Mouse (Mus musculus): Measurements from ENCODE around the gene Bmpr1b. TPM values are rescaled to one million over a fixed set of nuclear protein-coding genes. Genes with fewer than 3 reads are reported as not detected.

Gene Bmpr1b
- polyA plus RNA-seq, 1 experiment from 2014 or later: 1.9 TPM

DNA sequence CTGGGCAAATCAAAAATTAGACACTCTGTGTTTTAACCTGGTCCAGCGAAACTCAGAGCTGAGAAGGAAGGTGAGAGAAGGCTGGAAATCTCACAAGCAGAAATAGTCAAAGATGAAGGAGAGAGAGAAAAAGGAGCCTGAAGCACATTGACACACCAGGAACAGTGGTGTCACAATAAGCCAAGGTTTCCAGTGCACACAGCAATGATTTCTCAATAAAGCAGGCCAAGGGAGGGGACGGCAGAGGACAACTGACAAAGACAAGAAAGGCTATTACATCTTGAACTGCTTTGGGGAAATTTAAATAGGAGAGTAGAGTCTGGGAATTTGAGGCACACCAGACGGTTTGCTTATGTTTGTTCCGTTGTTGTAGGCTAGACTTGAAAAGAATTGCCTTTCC lies 314.9 kb downstream of the Bmpr1b start:
- ATAC-seq (no peak), DNase-seq (ENCODE audit: low spot score) (no peak)
- no peak overlapping the region for H3K9ac ChIP-seq (replicated peaks; ENCODE audit: low read depth)
- H3K4me1 ChIP-seq (ENCODE audit: insufficient read depth, low read depth, low read length): no peaks in the 10 kb centered on the region
- H3K4me2 ChIP-seq (replicated peaks; ENCODE audit: low read depth, low read length): no peak overlapping the region
- WGBS: 80% methylated on average over 4 of the region's 4 CpGs
- H3K9me3 ChIP-seq (ENCODE audit: low read length): no peaks in the 10 kb centered on the region
- H3K27me3 ChIP-seq (replicated peaks; ENCODE audit: insufficient read depth, low read length): no peaks in the 10 kb centered on the region
- TF ChIP-seq CTCF (IDR thresholded peaks at IDR 0.05) (no peak), EP300 (IDR thresholded peaks at IDR 0.05) (no peak)
- no peaks in the 10 kb centered on the region for H3K36me3 ChIP-seq (ENCODE audit: insufficient read depth, low read length)
- no peak overlapping the region for H3K4me3 ChIP-seq (ENCODE audit: low read depth, low read length)
- H3K27ac ChIP-seq (ENCODE audit: low read length): no peak overlapping the region

DNA sequence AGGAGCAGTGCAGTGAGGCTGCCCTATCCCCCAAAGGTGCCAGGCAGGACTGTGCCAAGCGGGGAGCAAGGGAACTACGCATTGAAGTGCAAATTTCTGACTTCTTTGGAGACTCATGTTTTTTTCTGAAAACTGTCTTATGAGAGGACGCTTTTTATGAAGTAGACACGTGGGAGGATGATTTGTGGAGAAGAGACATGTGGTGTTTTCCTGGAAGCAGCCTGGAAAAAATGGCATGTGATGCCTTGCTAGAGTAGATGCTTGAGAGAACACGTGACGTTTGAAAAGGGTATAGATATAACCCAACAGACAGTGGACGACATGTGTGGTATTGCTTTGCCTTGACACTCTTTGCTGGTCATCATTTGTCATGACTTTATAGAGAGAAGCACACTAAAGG lies 319.1 kb downstream of the Bmpr1b start:
- no peaks in the 10 kb centered on the region for H3K9me3 ChIP-seq (ENCODE audit: low read length)
- no peaks in the 10 kb centered on the region for H3K36me3 ChIP-seq (ENCODE audit: insufficient read depth, low read length)
- H3K4me2 ChIP-seq (replicated peaks; ENCODE audit: low read depth, low read length): no peak overlapping the region
- no peak overlapping the region for H3K27ac ChIP-seq (ENCODE audit: low read length)
- no peaks in the 10 kb centered on the region for H3K27me3 ChIP-seq (replicated peaks; ENCODE audit: insufficient read depth, low read length)
- TF ChIP-seq CTCF (IDR thresholded peaks at IDR 0.05): no peak
- H3K9ac ChIP-seq (replicated peaks; ENCODE audit: low read depth): no peak overlapping the region
- H3K4me1 ChIP-seq (ENCODE audit: insufficient read depth, low read depth, low read length): no peaks in the 10 kb centered on the region
- 76% methylated on average over 7 of the region's 7 CpGs for WGBS
- ATAC-seq (no peak), DNase-seq (ENCODE audit: low spot score) (no peak)
- H3K4me3 ChIP-seq (ENCODE audit: low read depth, low read length): no peak overlapping the region

DNA sequence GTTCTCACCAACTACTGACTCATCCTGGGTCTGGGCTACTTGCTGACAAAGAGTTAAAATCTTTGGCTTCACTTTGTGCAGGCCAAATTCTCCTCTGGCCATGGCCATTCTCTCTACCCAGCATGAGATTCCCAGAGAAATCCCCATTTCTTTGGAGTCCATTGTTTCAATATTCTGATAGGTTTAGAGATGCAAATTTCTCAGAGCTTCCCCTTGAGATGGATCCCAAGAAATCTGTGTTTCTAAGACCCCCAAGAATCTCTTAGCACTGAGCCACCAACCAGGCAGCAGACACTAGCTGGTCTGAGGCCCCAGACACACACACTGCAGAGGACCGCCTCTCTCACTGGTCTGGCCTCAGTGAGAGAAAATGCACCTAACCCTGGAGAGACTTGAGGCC lies 320.0 kb downstream of the Bmpr1b start:
- Histone ChIP-seq H3K4me2 (replicated peaks; ENCODE audit: low read depth, low read length) (no peak overlapping the region), H3K27me3 (replicated peaks; ENCODE audit: insufficient read depth, low read length) (no peaks in the 10 kb centered on the region), H3K4me3 (ENCODE audit: low read depth, low read length) (no peak overlapping the region), H3K9ac (replicated peaks; ENCODE audit: low read depth) (no peak overlapping the region), H3K27ac (ENCODE audit: low read length) (no peak overlapping the region), H3K9me3 (ENCODE audit: low read length) (no peaks in the 10 kb centered on the region), H3K4me1 (ENCODE audit: insufficient read depth, low read depth, low read length) (no peaks in the 10 kb centered on the region), H3K36me3 (ENCODE audit: insufficient read depth, low read length) (no peaks in the 10 kb centered on the region)
- TF ChIP-seq CTCF (IDR thresholded peaks at IDR 0.05) (no peak), EP300 (IDR thresholded peaks at IDR 0.05) (no peak)
- DNase-seq (ENCODE audit: low spot score): no peak
- no peak for ATAC-seq
- WGBS: 69% methylated on average over 1 of the region's 1 CpGs

DNA sequence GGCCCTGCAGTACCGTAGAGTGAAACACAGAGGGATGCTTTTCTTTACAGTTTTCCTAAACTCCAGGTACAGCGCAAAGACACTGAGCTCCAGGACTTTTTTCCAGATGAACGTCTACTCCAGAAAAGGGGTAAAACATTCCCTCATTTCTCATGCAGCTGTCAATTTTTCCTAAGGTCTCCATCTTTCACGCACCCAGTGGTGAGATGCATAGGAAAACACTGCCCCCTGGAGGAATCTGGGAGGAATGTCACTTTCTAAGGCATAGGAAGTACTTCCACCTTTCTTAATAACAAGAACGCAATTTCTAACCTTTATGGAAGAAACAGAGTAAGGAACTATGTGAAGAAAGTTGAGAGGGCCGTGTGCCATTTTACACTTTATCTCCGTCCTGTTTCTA lies 330.4 kb downstream of the Bmpr1b start:
- no peaks in the 10 kb centered on the region for H3K27me3 ChIP-seq (replicated peaks; ENCODE audit: insufficient read depth, low read length)
- DNase-seq (ENCODE audit: low spot score) (peak; percentile 56), ATAC-seq (no peak)
- H3K4me3 ChIP-seq (ENCODE audit: low read depth, low read length): no peak overlapping the region
- TF ChIP-seq EP300 (IDR thresholded peaks at IDR 0.05) (no peak), CTCF (IDR thresholded peaks at IDR 0.05) (peak; percentile 81)
- H3K9ac ChIP-seq (replicated peaks; ENCODE audit: low read depth): no peak overlapping the region
- no peak overlapping the region for H3K4me2 ChIP-seq (replicated peaks; ENCODE audit: low read depth, low read length)
- H3K36me3 ChIP-seq (ENCODE audit: insufficient read depth, low read length): no peaks in the 10 kb centered on the region
- no peaks in the 10 kb centered on the region for H3K9me3 ChIP-seq (ENCODE audit: low read length)
- H3K4me1 ChIP-seq (ENCODE audit: insufficient read depth, low read depth, low read length): no peaks in the 10 kb centered on the region
- no peak overlapping the region for H3K27ac ChIP-seq (ENCODE audit: low read length)
- WGBS: 44% methylated on average over 7 of the region's 7 CpGs

DNA sequence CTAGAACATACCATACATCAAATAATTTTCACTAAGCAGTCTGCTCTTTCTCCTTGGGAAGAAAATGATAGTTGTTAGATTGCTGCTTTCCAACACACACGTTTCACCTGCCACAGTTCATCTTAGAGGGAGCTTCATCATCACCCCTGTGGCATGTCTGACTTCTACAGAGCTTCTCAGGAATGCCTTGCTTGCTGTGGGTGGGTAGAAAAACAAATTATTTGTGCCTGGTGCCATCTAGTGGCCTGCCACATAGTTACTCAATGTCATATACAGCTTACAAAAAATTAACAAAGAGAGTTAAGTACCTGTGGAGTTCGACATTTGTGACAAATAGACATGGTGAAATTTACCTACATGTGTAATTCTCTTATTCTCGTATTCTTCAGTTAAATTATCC lies 338.1 kb downstream of the Bmpr1b start:
- H3K4me3 ChIP-seq (ENCODE audit: low read depth, low read length): no peak overlapping the region
- no peak for TF ChIP-seq EP300 (IDR thresholded peaks at IDR 0.05)
- peak; percentile 74 for TF ChIP-seq CTCF (IDR thresholded peaks at IDR 0.05)
- no peaks in the 10 kb centered on the region for H3K27me3 ChIP-seq (replicated peaks; ENCODE audit: insufficient read depth, low read length)
- H3K4me2 ChIP-seq (replicated peaks; ENCODE audit: low read depth, low read length): no peak overlapping the region
- H3K36me3 ChIP-seq (ENCODE audit: insufficient read depth, low read length): no peaks in the 10 kb centered on the region
- WGBS: 17% methylated on average over 3 of the region's 3 CpGs
- no peaks in the 10 kb centered on the region for H3K9me3 ChIP-seq (ENCODE audit: low read length)
- ATAC-seq (no peak), DNase-seq (ENCODE audit: low spot score) (peak; percentile 56)
- no peak overlapping the region for H3K9ac ChIP-seq (replicated peaks; ENCODE audit: low read depth)
- no peak overlapping the region for H3K27ac ChIP-seq (ENCODE audit: low read length)
- H3K4me1 ChIP-seq (ENCODE audit: insufficient read depth, low read depth, low read length): no peaks in the 10 kb centered on the region

DNA sequence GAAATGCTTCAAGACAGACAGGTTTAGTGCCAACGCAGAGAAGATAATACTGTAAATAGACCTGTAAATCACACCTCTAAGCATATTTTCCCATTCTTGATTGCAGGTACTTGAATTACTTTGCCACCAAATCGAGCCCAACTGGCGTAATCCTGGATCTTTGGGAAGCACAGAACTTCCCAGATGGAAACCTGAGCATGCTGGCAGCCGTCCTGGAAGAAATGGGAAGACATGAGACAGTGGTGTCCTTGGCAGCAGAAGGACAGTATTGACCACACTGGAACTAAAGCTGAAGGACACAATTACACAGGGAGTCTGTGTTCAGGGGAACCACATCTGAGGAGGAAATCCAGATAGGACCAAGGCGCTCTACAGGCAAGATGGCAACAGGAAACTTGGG lies 340.9 kb downstream of the Bmpr1b start:
- TF ChIP-seq CTCF (IDR thresholded peaks at IDR 0.05) (no peak), EP300 (IDR thresholded peaks at IDR 0.05) (no peak)
- no peaks in the 10 kb centered on the region for H3K27me3 ChIP-seq (replicated peaks; ENCODE audit: insufficient read depth, low read length)
- ATAC-seq (no peak), DNase-seq (ENCODE audit: low spot score) (no peak)
- no peaks in the 10 kb centered on the region for H3K4me1 ChIP-seq (ENCODE audit: insufficient read depth, low read depth, low read length)
- no peak overlapping the region for H3K4me3 ChIP-seq (ENCODE audit: low read depth, low read length)
- H3K9me3 ChIP-seq (ENCODE audit: low read length): no peaks in the 10 kb centered on the region
- no peaks in the 10 kb centered on the region for H3K36me3 ChIP-seq (ENCODE audit: insufficient read depth, low read length)
- no peak overlapping the region for H3K9ac ChIP-seq (replicated peaks; ENCODE audit: low read depth)
- H3K4me2 ChIP-seq (replicated peaks; ENCODE audit: low read depth, low read length): no peak overlapping the region
- no peak overlapping the region for H3K27ac ChIP-seq (ENCODE audit: low read length)
- 80% methylated on average over 5 of the region's 5 CpGs for WGBS

DNA sequence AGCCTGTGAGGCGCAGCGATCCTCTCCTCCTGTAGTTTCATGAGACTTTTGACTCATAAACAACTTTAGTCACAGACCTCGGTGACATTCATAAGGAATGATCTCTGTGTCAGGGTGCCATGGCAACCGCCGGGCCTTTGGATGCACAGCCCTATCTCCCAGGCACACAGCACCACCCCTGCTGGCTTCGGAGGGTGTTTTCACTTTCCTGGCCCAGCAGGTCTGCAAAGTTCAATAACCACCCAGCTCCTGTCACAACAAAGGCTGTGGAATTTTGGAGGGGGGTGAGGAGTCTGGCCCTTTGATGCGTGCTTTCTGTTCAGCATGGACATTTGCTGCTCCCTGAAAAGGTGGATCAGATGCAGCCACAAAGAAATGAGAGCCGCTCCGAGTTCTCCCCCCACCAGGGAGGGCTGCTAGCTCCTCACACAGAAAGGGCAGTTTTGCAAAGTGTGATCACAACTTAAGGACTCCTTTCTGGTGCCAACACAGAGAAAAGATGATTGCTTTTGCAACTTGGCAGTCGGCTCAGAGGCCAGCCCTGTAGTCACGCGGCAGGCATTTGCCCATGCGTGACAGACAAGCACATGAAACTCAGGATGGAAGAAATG lies 349.8 kb downstream of the Bmpr1b start:
- Histone ChIP-seq H3K9me3 (ENCODE audit: low read length) (no peaks in the 10 kb centered on the region), H3K4me2 (replicated peaks; ENCODE audit: low read depth, low read length) (no peak overlapping the region), H3K9ac (replicated peaks; ENCODE audit: low read depth) (no peak overlapping the region), H3K4me3 (ENCODE audit: low read depth, low read length) (no peak overlapping the region), H3K4me1 (ENCODE audit: insufficient read depth, low read depth, low read length) (no peaks in the 10 kb centered on the region), H3K27me3 (replicated peaks; ENCODE audit: insufficient read depth, low read length) (no peaks in the 10 kb centered on the region), H3K27ac (ENCODE audit: low read length) (no peak overlapping the region), H3K36me3 (ENCODE audit: insufficient read depth, low read length) (no peaks in the 10 kb centered on the region)
- TF ChIP-seq CTCF (IDR thresholded peaks at IDR 0.05) (no peak), EP300 (IDR thresholded peaks at IDR 0.05) (no peak)
- DNase-seq (ENCODE audit: low spot score): no peak
- peak; percentile 19; the same call in 1 of the 2 replicates for ATAC-seq
- whole genome bisulfite sequencing: 39% methylated on average over 13 of the region's 13 CpGs

Measured in lung, postnatal 0 days (tissue).